Comparison of ENCODE assay signal across 33 mouse cellular contexts in the genomic region with DNA sequence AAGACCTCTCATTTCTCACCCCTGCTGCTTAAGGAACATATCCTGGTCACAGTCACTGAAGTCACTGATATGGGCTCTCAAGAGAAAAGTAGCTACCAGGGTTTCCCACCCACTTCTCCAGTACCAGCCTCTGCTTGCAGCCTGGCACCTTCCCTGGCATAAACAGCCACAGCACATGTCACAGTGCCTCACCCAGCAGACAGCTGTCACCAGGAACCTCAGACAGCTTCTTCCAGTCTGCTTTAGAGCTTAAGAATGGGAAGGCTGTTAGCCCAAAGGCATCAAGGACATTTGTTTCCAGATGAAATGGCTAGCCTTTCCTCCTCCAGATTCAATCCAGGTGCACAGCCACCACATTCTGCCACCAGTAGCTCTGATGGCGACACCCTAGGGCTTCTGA.
"Had no signal": no experiment of that assay in that cellular context is flagged by ENCODE, and none has a peak within 500 bp of the region (broad histone marks: within the 10 kb centered on the region; RNA-seq: fewer than 3 reads in every experiment).

No protein-coding gene starts in this region.

- ATAC-seq: hindbrain, embryonic 16.5 days; hindbrain, postnatal 0 days; inflammation-experienced regulatory T-cells, adult 6 months; intestine, embryonic 15.5 days; intestine, embryonic 16.5 days; intestine, postnatal 0 days had no signal

- H3K36me3 ChIP-seq: heart, embryonic 13.5 days; heart, embryonic 15.5 days; hindbrain, embryonic 10.5 days; hindbrain, embryonic 12.5 days; hindbrain, embryonic 13.5 days; hindbrain, embryonic 15.5 days; intestine, embryonic 15.5 days; kidney, embryonic 15.5 days had no signal

- H3K27ac ChIP-seq: heart, embryonic 13.5 days; heart, embryonic 15.5 days; hindbrain, embryonic 10.5 days; hindbrain, embryonic 12.5 days; hindbrain, embryonic 14.5 days; hindbrain, embryonic 15.5 days; hindbrain, postnatal 0 days; intestine, embryonic 15.5 days; kidney, embryonic 15.5 days; kidney, postnatal 0 days; layer of hippocampus, adult 2 months; left cerebral cortex, adult 2 months had no signal

- H3K27me3 ChIP-seq: intestine, embryonic 15.5 days had no signal

- H3K9ac ChIP-seq: heart, embryonic 13.5 days; heart, embryonic 15.5 days; hindbrain, embryonic 12.5 days; hindbrain, embryonic 13.5 days; hindbrain, embryonic 14.5 days; hindbrain, embryonic 15.5 days; intestine, embryonic 15.5 days; kidney, embryonic 15.5 days had no signal

- H3K4me2 ChIP-seq: heart, embryonic 13.5 days; heart, embryonic 15.5 days; hindbrain, embryonic 12.5 days; hindbrain, embryonic 13.5 days; hindbrain, embryonic 14.5 days; hindbrain, embryonic 15.5 days; intestine, embryonic 15.5 days; kidney, embryonic 15.5 days had no signal

- H3K9me3 ChIP-seq: heart, embryonic 13.5 days; heart, embryonic 15.5 days; hindbrain, embryonic 10.5 days; hindbrain, embryonic 12.5 days; hindbrain, embryonic 13.5 days; hindbrain, embryonic 15.5 days; intestine, embryonic 15.5 days; kidney, embryonic 15.5 days had no signal

- DNase-seq: heart, postnatal 10 days; heart, postnatal 14 days; heart, postnatal 36 days; heart, postnatal 4 days; kidney, adult 11 months; kidney, adult 18-20 months; kidney, adult 2 months; kidney, adult 8-10 months; kidney, adult 9 months; kidney, postnatal 10 days; kidney, postnatal 14 days; kidney, postnatal 25 days; kidney, postnatal 36 days; kidney, postnatal 4 days; layer of hippocampus, adult 9-11 months; layer of hippocampus, postnatal 36 days had no signal

- H3K4me3 ChIP-seq: heart, embryonic 13.5 days; heart, embryonic 15.5 days; hindbrain, embryonic 10.5 days; hindbrain, embryonic 12.5 days; hindbrain, embryonic 13.5 days; hindbrain, embryonic 15.5 days; intestine, embryonic 15.5 days; kidney, embryonic 15.5 days; layer of hippocampus, adult 2 months; left cerebral cortex, adult 2 months had no signal
